Mouse (Mus musculus) small intestine, adult 2 months (tissue): ENCODE results near the gene Apobec1.

Experiments used
- CTCF ChIP-seq: fragments of 200-500 bp; IDR thresholded peaks from 2 replicates; pipeline ENCODE4 v1.5.1; 2012; ENCODE audit warnings: low read depth, mild to moderate bottlenecking, control low read depth, inconsistent platforms, low read length, moderate library complexity, mixed read lengths; ENCODE audit not compliant: insufficient replicate concordance, insufficient read length; ENCODE audit errors: extremely low read depth
- POLR2A ChIP-seq: fragments of 200-500 bp; IDR thresholded peaks from 2 replicates; pipeline ENCODE4 v1.6.1; 2012; ENCODE audit warnings: low read depth, mild to moderate bottlenecking, control low read depth, inconsistent platforms, low read length, moderate library complexity

DNA sequence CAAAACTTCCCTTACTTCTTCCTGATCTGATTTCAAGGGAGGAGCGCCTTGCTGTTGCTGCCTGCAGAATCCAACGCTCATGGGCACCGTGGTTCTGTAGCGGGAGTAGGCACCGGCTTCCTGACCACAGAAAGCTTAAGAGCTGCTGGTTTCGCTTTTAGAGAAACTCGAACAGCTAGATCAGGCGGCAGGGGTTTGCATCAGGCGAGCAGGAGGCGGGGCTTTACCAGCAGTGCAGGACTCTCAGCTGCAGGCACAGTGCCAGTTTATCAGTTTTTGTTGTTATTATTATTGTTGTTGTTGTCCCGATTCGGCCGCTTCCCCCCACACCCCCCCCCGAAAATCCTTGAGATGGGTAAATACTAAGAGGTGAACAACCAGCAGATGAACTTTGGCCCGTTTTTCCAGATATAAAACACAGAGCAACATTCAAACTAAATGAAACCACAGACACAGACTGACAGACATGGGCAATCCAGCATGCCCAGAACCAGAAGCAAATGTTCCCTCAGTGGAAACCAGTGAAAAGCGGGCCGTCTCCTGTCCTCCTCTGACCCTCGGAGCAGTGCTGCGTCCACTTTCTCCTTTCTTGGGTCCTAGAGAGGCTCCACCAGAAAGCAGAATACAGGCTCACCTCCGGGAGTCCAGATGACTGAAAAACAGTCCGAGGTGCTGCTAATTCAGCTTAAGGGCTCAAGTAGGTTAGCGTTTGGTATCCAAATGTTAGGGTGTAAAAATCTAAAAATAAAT, at the start of gene Apobec1:
- TF ChIP-seq CTCF (no peak), POLR2A (peak; percentile 50; the same call in 1 of the 2 replicates)
